Mouse (Mus musculus): ENCODE results near the gene Accsl. TPM values are rescaled to one million over a fixed set of nuclear protein-coding genes. Genes with fewer than 3 reads are reported as not detected.

Gene Accsl
- total RNA-seq, 2 experiments from 2014 or later = not detected

DNA sequence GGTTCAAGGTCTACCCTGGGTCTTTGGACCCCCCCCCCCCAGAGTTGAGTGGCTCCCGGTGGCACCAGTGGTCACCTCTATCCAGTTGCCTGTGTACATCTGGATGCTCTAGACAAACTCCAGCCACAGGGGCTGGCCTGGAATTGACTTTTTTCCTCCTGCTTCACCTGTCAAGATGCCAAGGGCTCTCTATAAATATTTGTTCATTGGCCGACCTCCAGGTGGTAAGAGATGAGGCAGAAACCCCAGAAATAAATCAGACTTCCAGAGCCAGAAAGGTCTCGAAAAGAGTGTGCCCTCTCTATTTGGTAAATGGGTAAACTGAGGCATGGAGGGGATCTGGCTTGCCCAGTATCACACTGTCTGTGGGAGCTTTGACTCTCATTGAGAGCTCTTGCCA, 12.0 kb upstream of the Accsl start:
- no peak for DNase-seq
- intact Hi-C loops (cut with DNase I; ENCODE audit: low total_unique reads) = no loop called here

- intact Hi-C loops (cut with DNase I; ENCODE audit: low total_unique reads) = no loop called here
- no peak for DNase-seq
Measured at GRCm38 (mm10) chr2:93880450-93880849, 11.5 kb upstream of the Accsl start.

GRCm38 (mm10) chr2:93877005-93877404, 8.0 kb upstream of the Accsl start:
- no peak for DNase-seq
- intact Hi-C loops (cut with DNase I; ENCODE audit: low total_unique reads) = no loop called here

DNA sequence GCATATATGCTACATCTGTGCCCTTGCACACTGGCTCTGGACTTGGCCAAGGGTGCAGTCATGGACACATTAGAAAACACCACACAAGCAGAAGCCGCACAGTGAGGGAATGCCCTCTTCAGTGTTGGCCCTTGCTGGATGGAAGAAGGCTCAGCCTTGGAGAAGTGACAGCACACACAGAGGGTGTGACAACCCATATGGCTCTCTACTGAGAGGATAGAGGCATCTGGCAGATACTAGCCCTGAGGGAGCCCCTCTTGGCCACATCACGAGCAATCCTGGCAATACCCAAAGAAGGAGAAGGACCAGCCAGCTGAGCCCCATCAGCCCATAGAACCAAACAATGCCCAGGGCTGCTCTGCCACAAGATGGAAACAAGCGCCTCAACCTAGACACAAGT, 5.6 kb upstream of the Accsl start:
- no peak for DNase-seq
- intact Hi-C loops (cut with DNase I; ENCODE audit: low total_unique reads) = no loop called here

DNA sequence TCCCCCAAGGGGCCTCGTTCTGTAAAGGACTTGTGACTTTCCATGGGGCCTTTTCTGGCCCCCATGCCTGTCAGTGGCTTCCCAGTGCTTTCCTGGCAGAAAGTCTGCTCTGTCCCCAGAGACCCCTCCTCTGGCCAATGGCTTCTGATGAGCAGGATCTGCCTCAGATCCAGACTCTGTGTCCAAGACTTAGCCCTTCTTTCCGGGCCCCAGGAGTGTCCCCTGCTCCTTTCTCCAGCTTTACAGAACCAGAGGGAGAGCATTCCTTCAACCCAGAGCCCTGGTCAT, 5.2 kb upstream of the Accsl start:
- DNase-seq = peak; percentile 51
- intact Hi-C loops (cut with DNase I; ENCODE audit: low total_unique reads) = no loop called here

DNA sequence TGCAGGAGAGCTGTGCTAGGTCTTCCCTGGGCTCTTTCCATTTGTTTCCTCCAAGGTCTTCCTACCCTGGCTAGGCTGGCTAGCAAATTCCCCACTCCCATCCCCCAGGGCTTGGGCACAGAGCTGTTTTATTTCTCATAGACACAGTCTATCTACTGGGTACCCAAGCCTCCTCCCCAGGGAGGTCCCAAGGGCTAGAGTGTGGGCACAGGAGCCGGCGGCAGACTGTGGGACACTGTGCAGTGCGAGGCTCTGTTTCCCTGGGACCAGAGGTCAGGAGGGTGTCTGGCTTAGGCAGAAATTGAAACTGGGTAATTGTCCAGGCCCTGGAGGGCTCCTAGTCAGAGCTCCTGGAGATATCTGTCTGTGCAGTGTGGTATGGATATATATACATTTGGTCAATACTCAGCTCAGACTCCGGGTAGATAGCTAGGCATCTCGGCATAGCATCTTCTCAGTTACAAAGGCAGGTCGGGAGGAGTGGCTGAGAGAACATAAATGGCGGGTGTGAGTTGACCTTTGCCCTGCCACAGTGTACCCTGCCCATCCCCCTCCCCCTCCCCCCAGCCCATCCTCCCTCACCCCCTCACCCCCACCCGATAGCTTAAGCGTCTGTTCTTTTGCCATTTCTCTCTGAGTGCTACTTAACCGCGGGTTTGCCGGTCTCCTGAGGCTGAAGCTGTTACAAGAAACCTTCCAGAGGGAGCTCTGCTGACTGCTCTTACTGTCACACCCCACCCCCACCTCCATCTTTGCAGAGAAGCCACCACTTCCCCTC, 4.7 kb upstream of the Accsl start:
- intact Hi-C loops (cut with DNase I; ENCODE audit: low total_unique reads) = no loop called here

DNA sequence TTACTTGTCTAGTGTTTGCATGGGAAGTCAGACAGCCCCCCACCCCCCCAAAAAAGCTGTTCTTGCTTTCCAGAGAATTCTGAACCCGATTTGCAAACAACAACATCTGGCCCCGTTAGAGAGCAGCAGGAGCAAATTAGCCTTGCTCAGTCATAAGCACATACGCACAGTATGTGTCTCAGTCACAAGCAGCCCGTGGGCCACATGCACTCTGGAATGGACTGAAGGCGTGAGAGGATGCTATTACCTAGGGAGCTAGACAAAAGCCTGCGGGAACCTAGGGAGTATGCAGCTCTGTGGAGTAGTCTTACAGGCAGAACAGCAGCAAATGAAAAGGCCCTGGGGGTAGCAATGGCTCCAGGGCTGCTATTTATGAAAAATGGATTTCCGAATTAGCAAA, 3.3 kb upstream of the Accsl start:
- intact Hi-C loops (cut with DNase I; ENCODE audit: low total_unique reads) = no loop called here

More for the DNA sequence above, 4.7 kb upstream of the Accsl start:
- DNase-seq = no peak

GRCm38 (mm10) chr2:93871411-93871925, 2.5 kb upstream of the Accsl start:
- intact Hi-C loops (cut with DNase I; ENCODE audit: low total_unique reads) = no loop called here
- no peak for DNase-seq

More for the DNA sequence above, 3.3 kb upstream of the Accsl start:
- DNase-seq = no peak

- intact Hi-C loops (cut with DNase I; ENCODE audit: low total_unique reads) = no loop called here
Measured at GRCm38 (mm10) chr2:93870842-93871241, 1.9 kb upstream of the Accsl start.

GRCm38 (mm10) chr2:93868566-93868965, 391 bp downstream of the Accsl start:
- intact Hi-C loops (cut with DNase I; ENCODE audit: low total_unique reads) = loop anchor here (2.0 kb wide), 1 partner anchor 134 kb away; no protein-coding TSS in a partner anchor
- no peak for DNase-seq

More at GRCm38 (mm10) chr2:93870842-93871241, 1.9 kb upstream of the Accsl start:
- peak; percentile 71 for DNase-seq

- no peak for DNase-seq
- intact Hi-C loops (cut with DNase I; ENCODE audit: low total_unique reads) = no loop called here
Measured at GRCm38 (mm10) chr2:93863229-93863628, 5.7 kb downstream of the Accsl start.

- intact Hi-C loops (cut with DNase I; ENCODE audit: low total_unique reads) = no loop called here
- DNase-seq = no peak
Measured at GRCm38 (mm10) chr2:93858845-93859244, 10.1 kb downstream of the Accsl start.

- DNase-seq = no peak
- intact Hi-C loops (cut with DNase I; ENCODE audit: low total_unique reads) = no loop called here
Measured at GRCm38 (mm10) chr2:93851303-93851702, 17.7 kb downstream of the Accsl start.

DNA sequence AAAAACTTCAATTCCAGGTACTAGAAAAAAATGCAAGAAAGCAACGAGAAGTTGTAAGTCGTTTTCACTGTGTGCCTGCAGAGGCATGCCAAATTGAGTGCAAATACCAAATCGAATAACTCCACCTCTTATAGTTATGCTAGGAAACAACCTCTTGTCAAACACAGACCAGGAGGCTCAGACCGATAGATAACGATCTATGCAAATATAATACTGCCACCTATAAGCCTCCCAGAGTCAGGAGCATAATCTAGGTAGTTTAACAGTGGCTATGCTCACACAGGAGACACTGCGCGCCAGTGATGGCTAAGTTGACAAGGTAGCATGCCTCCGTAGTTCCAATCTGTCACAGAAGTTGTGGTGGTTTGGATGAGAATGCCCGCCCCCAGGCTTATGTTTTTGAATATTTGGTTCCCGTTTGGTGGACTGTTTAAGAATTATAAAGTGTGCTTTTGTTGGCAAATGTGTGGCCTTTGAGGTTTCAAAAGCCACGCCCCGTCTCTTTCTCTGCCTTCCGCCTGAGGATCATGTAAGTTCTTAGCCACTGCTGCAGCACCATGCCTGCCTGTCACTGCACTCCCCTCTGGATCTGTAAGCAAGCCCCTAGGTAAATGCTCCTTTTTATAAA, 18.5 kb downstream of the Accsl start:
- DNase-seq = no peak
- intact Hi-C loops (cut with DNase I; ENCODE audit: low total_unique reads) = no loop called here

GRCm38 (mm10) chr2:93849505-93850089, 19.4 kb downstream of the Accsl start, which contains the start of gene Accs:
TSS of gene Accs (minus strand) at chr2:93849943.
- DNase-seq = peak; percentile 79
- intact Hi-C loops (cut with DNase I; ENCODE audit: low total_unique reads) = no loop called here

- no peak for DNase-seq
Measured at GRCm38 (mm10) chr2:93841349-93841748, 27.6 kb downstream of the Accsl start.

DNA sequence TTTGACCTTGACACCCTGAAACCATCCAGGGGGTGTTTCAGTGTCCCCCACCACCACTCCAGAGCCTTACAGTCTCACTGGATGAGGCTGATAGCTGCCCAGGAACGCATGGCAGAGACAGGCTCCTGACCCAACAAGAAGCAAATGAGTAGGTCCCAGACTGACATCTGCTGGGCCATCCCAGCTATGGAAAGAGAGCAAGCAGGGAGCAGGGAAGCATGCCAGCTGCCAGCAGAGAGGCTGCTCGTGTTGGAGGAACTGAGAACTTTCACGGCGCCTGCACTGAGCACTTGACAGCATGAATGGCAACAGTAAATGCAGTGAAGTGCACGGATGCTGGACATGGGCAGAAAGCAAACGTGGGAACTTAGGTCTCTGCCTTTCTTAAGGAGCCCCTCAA, 28.8 kb downstream of the Accsl start:
- DNase-seq = no peak
- intact Hi-C loops (cut with DNase I; ENCODE audit: low total_unique reads) = no loop called here

More at GRCm38 (mm10) chr2:93841349-93841748, 27.6 kb downstream of the Accsl start:
- intact Hi-C loops (cut with DNase I; ENCODE audit: low total_unique reads) = no loop called here

- no peak for DNase-seq
- intact Hi-C loops (cut with DNase I; ENCODE audit: low total_unique reads) = no loop called here
Measured at GRCm38 (mm10) chr2:93838931-93839330, 30.0 kb downstream of the Accsl start.

- no peak for DNase-seq
- intact Hi-C loops (cut with DNase I; ENCODE audit: low total_unique reads) = no loop called here
Measured at GRCm38 (mm10) chr2:93836232-93836785, 32.6 kb downstream of the Accsl start.

GRCm38 (mm10) chr2:93835596-93835995, 33.4 kb downstream of the Accsl start:
- intact Hi-C loops (cut with DNase I; ENCODE audit: low total_unique reads) = no loop called here

More at GRCm38 (mm10) chr2:93835596-93835995, 33.4 kb downstream of the Accsl start:
- DNase-seq = no peak

All from gastrocnemius, postnatal 14 days (tissue).